Mouse (Mus musculus) stomach, embryonic 14.5 days (tissue): ENCODE measurements around the gene 1700030J22Rik. TPM values are rescaled to one million over a fixed set of nuclear protein-coding genes. Genes with fewer than 3 reads are reported as not detected.

ENCODE experiments used
- ATAC-seq: fragments of 200-750 bp; cut with Nextera tagmentation; 2 replicates; pipeline ENCODE4 v1.8.0; 2017; ENCODE audit warnings: low read depth, moderate TSS enrichment; ENCODE audit not compliant: insufficient number of reproducible peaks, insufficient read depth, low FRiP score
- H3K27ac ChIP-seq: fragments of 300-500 bp; sonication (generic); 2 replicates; pipeline ENCODE4 v1.5.1; 2014; ENCODE audit warnings: mild to moderate bottlenecking, low read length, moderate library complexity, mixed read lengths
- H3K27me3 ChIP-seq: fragments of 300-500 bp; sonication (generic); 2 replicates; pipeline ENCODE4 v1.6.1; 2014; ENCODE audit warnings: low read length, control low read depth, mixed read lengths; ENCODE audit not compliant: control insufficient read depth, insufficient read depth
- H3K36me3 ChIP-seq: fragments of 300-500 bp; sonication (generic); 2 replicates; pipeline ENCODE4 v1.6.1; 2014; ENCODE audit warnings: mild to moderate bottlenecking, control low read depth, low read length, moderate library complexity, mixed read lengths; ENCODE audit not compliant: control insufficient read depth, insufficient read depth
- H3K4me1 ChIP-seq: fragments of 300-500 bp; sonication (generic); 2 replicates; pipeline ENCODE4 v1.6.1; 2014; ENCODE audit warnings: low read length, control low read depth, mixed read lengths; ENCODE audit not compliant: control insufficient read depth, insufficient read depth
- H3K4me2 ChIP-seq: fragments of 300-500 bp; sonication (generic); replicated peaks from 2 replicates; pipeline ENCODE4 v1.6.1; 2014; ENCODE audit warnings: low read depth, low read length, control low read depth
- H3K4me3 ChIP-seq: fragments of 300-500 bp; sonication (generic); 2 replicates; pipeline ENCODE4 v1.5.1; 2014; ENCODE audit warnings: low read depth, low read length, control low read depth
- H3K9ac ChIP-seq: fragments of 300-500 bp; sonication (generic); replicated peaks from 2 replicates; pipeline ENCODE4 v1.6.1; 2014; ENCODE audit warnings: low read depth, mild to moderate bottlenecking, control low read depth, low read length, moderate library complexity, mixed read lengths
- H3K9me3 ChIP-seq: fragments of 300-500 bp; sonication (generic); 2 replicates; pipeline ENCODE4 v1.6.1; 2016; ENCODE audit warnings: low read depth, low read length, control low read depth; ENCODE audit not compliant: control insufficient read depth
- WGBS: fragments of 180-500 bp; shearing (Covaris S2); extraction: QIAGEN DNeasy Blood & Tissue Kit; methylation state at CpG from one replicate; pipeline ENCODE4 v1.1.7; 2014; 5-methylcytosine and 5-hydroxymethylcytosine counted together
- polyA plus RNA-seq: library from polyadenylated mRNA; unstranded; fragments of >200 nt; fragmentation: Nextera tagmentation; extraction: Ambion mirVana; gene quantifications from 2 replicates; pipeline ENCODE4 v1.2.1, GENCODE M21; 2014

1700030J22Rik gene
- polyA plus RNA-seq, 1 experiment from 2014 or later = 2.0 TPM

DNA sequence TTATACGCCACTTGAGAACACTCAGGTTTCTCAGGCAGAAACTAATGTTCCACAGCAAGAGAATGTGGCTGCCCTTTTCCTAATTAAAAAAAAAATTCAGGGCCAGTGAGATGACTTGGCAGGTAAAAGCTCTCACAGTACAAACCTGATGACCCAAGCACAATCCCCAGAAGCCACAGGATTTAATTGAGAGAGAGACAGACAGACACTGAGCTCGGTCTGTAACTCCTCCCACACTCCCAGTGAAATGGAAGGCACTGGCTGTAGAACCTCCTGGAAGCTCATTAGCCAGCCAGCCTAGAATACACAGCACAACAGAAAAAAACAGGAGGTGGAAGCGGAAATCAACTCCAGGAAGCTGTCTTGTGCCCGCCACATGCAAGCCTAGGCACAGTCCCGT lies 3.2 kb downstream of the 1700030J22Rik start:
- H3K9me3 ChIP-seq = no peaks in the 10 kb centered on the region
- no peaks in the 10 kb centered on the region for H3K36me3 ChIP-seq
- no peak overlapping the region for H3K27ac ChIP-seq
- H3K27me3 ChIP-seq = no peaks in the 10 kb centered on the region
- peak overlapping the region; percentile 10; the same call in 1 of the 2 replicates for H3K4me2 ChIP-seq
- H3K4me1 ChIP-seq = 0 out of 2 replicates have a peak, but pooled peaks cover 3% of the 10 kb centered on the region
- 45% methylated on average over 5 of the region's 5 CpGs for WGBS
- H3K4me3 ChIP-seq = no peak overlapping the region
- H3K9ac ChIP-seq = no peak overlapping the region
- no peak for ATAC-seq

GRCm38 (mm10) chr8:116975066-116975465 lies 3.7 kb downstream of the 1700030J22Rik start:
- Histone ChIP-seq H3K36me3 (no peaks in the 10 kb centered on the region), H3K9ac (no peak overlapping the region), H3K4me2 (0 out of 2 replicates have a peak overlapping the region, but pooled peaks have one; percentile 10), H3K4me1 (0 out of 2 replicates have a peak, but pooled peaks cover 3% of the 10 kb centered on the region), H3K4me3 (no peak overlapping the region), H3K27me3 (no peaks in the 10 kb centered on the region), H3K9me3 (no peaks in the 10 kb centered on the region), H3K27ac (no peak overlapping the region)
- 37% methylated on average over 5 of the region's 5 CpGs for WGBS
- ATAC-seq = no peak

GRCm38 (mm10) chr8:116969531-116969930 lies 9.2 kb downstream of the 1700030J22Rik start:
- Histone ChIP-seq H3K27me3 (no peaks in the 10 kb centered on the region), H3K9me3 (no peaks in the 10 kb centered on the region), H3K27ac (no peak overlapping the region), H3K9ac (no peak overlapping the region), H3K4me3 (no peak overlapping the region), H3K36me3 (no peaks in the 10 kb centered on the region), H3K4me1 (no peaks in the 10 kb centered on the region), H3K4me2 (no peak overlapping the region)
- 75% methylated on average over 6 of the region's 6 CpGs for WGBS
- ATAC-seq = no peak

DNA sequence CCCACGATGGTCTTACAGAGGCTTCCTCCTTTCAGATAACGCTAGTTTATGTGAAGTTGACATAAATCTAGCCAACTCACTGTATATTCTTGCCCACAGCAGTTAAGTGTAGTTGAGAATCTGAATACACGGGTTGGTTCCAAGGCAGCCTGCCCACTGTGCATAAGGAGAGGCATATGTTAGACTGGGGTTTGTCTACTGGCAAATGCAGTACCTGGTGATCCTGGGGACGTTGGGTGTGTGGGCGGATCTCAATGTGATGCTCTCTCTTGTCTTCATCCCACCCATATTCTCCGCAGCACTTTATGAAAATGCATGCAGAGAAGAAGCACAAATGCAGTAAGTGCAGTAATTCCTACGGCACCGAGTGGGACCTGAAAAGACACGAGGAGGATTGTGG lies 24.3 kb downstream of the 1700030J22Rik start:
- no peak for ATAC-seq
- 92% methylated on average over 9 of the region's 9 CpGs for WGBS

DNA sequence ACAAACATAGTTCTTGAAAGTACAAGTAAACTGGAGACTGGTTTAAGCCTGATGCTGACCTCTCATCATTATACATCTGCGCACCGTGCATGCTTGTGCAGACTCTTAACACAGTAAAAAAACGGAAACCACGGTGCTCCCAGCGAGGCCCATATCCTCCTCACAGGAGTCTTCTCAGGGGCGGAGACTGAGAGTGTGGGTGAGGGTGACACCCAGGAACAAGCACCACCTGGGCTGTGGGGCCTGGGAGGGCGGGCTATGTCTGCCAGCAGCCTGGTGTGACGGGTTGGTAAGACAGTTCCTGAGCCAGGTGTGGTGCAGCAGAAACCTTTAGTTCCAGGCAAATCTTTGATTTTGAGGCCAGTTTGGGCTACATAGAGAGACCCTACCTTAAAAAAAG lies 26.3 kb downstream of the 1700030J22Rik start:
- 87% methylated on average over 8 of the region's 8 CpGs for WGBS
- peaks cover 32% of the 10 kb centered on the region for H3K36me3 ChIP-seq
- H3K9ac ChIP-seq = no peak overlapping the region
- H3K27ac ChIP-seq = no peak overlapping the region
- no peaks in the 10 kb centered on the region for H3K9me3 ChIP-seq
- H3K4me1 ChIP-seq = no peaks in the 10 kb centered on the region
- no peaks in the 10 kb centered on the region for H3K27me3 ChIP-seq
- H3K4me2 ChIP-seq = no peak overlapping the region
- no peak overlapping the region for H3K4me3 ChIP-seq
- no peak for ATAC-seq

More for the DNA sequence above, 24.3 kb downstream of the 1700030J22Rik start:
- Histone ChIP-seq H3K9me3 (no peaks in the 10 kb centered on the region), H3K4me2 (no peak overlapping the region), H3K27me3 (no peaks in the 10 kb centered on the region), H3K4me3 (no peak overlapping the region), H3K4me1 (no peaks in the 10 kb centered on the region), H3K9ac (no peak overlapping the region), H3K36me3 (peaks cover 41% of the 10 kb centered on the region), H3K27ac (no peak overlapping the region)

DNA sequence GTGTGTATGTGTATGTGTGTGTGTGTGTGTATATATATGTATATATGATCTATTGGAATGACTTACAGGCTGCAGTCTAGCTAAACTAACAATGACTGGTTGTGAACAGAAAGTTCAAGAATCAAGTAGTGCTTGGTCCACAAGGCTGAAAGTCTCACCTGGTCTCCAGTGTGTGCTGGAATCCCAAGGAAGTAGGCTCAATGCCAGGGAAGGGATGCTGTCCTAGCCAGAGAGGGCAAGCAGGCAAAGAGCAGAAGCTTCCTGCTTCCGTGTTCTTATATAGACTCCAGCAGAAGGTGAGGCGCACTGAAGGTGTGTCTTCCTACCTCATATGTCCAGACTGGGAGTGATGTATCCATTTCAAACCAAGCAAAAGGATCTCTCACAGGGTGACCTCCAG lies 27.0 kb downstream of the 1700030J22Rik start:
- WGBS = 95% methylated on average over 2 of the region's 2 CpGs
- H3K27ac ChIP-seq = no peak overlapping the region
- ATAC-seq = no peak

GRCm38 (mm10) chr8:116951369-116951768 lies 27.4 kb downstream of the 1700030J22Rik start:
- peaks cover 2% of the 10 kb centered on the region; the same call in 1 of the 2 replicates for H3K4me1 ChIP-seq
- 60% methylated on average over 5 of the region's 5 CpGs for WGBS
- H3K9ac ChIP-seq = no peak overlapping the region
- H3K27ac ChIP-seq = no peak overlapping the region
- ATAC-seq = 0 out of 2 replicates have a peak, but pooled peaks have one; percentile 53
- H3K27me3 ChIP-seq = no peaks in the 10 kb centered on the region
- no peak overlapping the region for H3K4me2 ChIP-seq
- H3K36me3 ChIP-seq = peaks cover 24% of the 10 kb centered on the region
- H3K4me3 ChIP-seq = no peak overlapping the region
- H3K9me3 ChIP-seq = no peaks in the 10 kb centered on the region

More for the DNA sequence above, 27.0 kb downstream of the 1700030J22Rik start:
- Histone ChIP-seq H3K4me1 (no peaks in the 10 kb centered on the region), H3K36me3 (peaks cover 29% of the 10 kb centered on the region), H3K27me3 (no peaks in the 10 kb centered on the region), H3K9me3 (no peaks in the 10 kb centered on the region), H3K4me2 (no peak overlapping the region), H3K4me3 (no peak overlapping the region), H3K9ac (no peak overlapping the region)

DNA sequence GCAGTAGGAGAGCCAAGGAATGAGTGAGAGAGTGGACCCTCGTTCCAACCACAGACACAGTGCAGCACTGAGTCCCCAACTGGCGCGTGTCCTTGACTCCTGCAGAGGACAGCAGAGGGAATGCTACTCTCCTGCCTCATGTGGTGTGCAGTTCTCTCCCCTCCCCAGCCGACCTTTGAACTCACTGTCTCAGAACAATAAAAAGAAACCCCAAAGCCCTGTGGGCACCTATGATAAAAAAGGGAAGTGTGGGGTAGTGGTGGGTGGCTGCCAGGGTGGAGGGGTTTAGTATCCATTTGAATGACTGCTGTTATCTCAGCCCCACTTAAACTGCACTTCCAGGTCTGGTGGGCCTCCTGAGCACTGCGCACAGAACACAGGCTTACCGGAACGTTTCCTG lies 31.2 kb downstream of the 1700030J22Rik start:
- H3K4me2 ChIP-seq = no peak overlapping the region
- H3K9ac ChIP-seq = no peak overlapping the region
- no peak for ATAC-seq
- no peaks in the 10 kb centered on the region for H3K27me3 ChIP-seq
- H3K36me3 ChIP-seq = no peaks in the 10 kb centered on the region
- WGBS = 90% methylated on average over 7 of the region's 7 CpGs
- H3K9me3 ChIP-seq = no peaks in the 10 kb centered on the region
- no peak overlapping the region for H3K27ac ChIP-seq
- H3K4me3 ChIP-seq = no peak overlapping the region
- H3K4me1 ChIP-seq = peaks cover 14% of the 10 kb centered on the region; the same call in 1 of the 2 replicates

GRCm38 (mm10) chr8:116946851-116947250 lies 31.9 kb downstream of the 1700030J22Rik start:
- Histone ChIP-seq H3K9me3 (no peaks in the 10 kb centered on the region), H3K4me1 (peaks cover 14% of the 10 kb centered on the region; the same call in 1 of the 2 replicates), H3K36me3 (no peaks in the 10 kb centered on the region), H3K9ac (no peak overlapping the region), H3K27ac (no peak overlapping the region), H3K4me3 (no peak overlapping the region), H3K27me3 (no peaks in the 10 kb centered on the region), H3K4me2 (no peak overlapping the region)
- no peak for ATAC-seq
- WGBS = 86% methylated on average over 6 of the region's 6 CpGs
